ENCODE assay signal across 9 mouse cellular contexts in the genomic region with DNA sequence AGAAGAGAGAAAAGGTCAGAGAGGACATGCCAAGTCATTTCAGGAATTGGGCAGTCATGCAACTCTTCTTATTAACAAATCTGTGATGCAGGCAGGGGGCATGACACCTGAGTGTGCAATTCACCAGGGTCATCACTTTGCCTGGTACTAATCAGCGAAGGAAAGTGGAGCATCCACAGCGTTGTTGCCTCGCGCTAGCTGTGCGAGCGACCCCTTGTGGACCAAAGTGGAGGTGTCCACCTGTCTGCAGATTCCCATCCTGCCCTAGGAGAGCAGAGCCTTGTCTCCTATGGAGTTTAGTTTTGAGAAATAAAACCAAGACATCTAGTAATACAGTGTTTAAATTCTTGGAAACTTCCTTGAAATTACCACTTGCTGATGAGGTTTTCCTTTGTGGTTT.
DNase-seq lines count a peak whose midpoint lies in the region; ATAC-seq and TF ChIP-seq lines count a peak whose summit lies in the region.
"Had no signal": no experiment of that assay in that cellular context is flagged by ENCODE, and none has a peak within 500 bp of the region (broad histone marks: within the 10 kb centered on the region; RNA-seq: fewer than 3 reads in every experiment).

No protein-coding gene starts in this region.

- H3K4me2 ChIP-seq in forebrain, embryonic 13.5 days = no peak overlapping the region
- H3K4me2 ChIP-seq: liver, embryonic 15.5 days had no signal

- peak; percentile 52 for DNase-seq in forebrain, embryonic 10.5 days (ENCODE audit: extremely low spot score, low spot score)
- DNase-seq in spleen, adult 2 months (ENCODE audit: low read depth in 1 of 2, low spot score in 2 of 2) = no peak
- DNase-seq in spleen, adult 12 weeks (ENCODE audit: low spot score) = no peak
- DNase-seq in embryo, embryonic 11.5 days (ENCODE audit: low read depth, low spot score) = peak; percentile 24
- peak; percentile 33 to 62 for DNase-seq in layer of hippocampus, adult 8-10 months (ENCODE audit: low spot score in 2 of 2)
- DNase-seq in lung, postnatal 4 days = peak; percentile 32 to 39

- H3K9ac ChIP-seq in forebrain, embryonic 13.5 days = no peak overlapping the region
- H3K9ac ChIP-seq: liver, embryonic 15.5 days had no signal

- peaks cover 9% of the 10 kb centered on the region; the same call in 1 of the 2 replicates for H3K4me1 ChIP-seq in forebrain, embryonic 10.5 days
- no peaks in the 10 kb centered on the region for H3K4me1 ChIP-seq in forebrain, embryonic 13.5 days
- H3K4me1 ChIP-seq in spleen, adult 2 months (ENCODE audit: control insufficient read depth, insufficient read depth, insufficient read length) = no peaks in the 10 kb centered on the region
- H3K4me1 ChIP-seq: liver, embryonic 15.5 days had no signal

- WGBS in forebrain, embryonic 10.5 days = 10% methylated on average over 6 of the region's 6 CpGs
- WGBS in forebrain, embryonic 13.5 days = 4% methylated on average over 6 of the region's 6 CpGs
- 10% methylated on average over 6 of the region's 6 CpGs for WGBS in spleen, adult 2 months

- H3K9me3 ChIP-seq in forebrain, embryonic 10.5 days = no peaks in the 10 kb centered on the region
- H3K9me3 ChIP-seq in forebrain, embryonic 13.5 days (replicated peaks) = no peaks in the 10 kb centered on the region
- H3K9me3 ChIP-seq: liver, embryonic 15.5 days had no signal

- no peaks in the 10 kb centered on the region for H3K36me3 ChIP-seq in forebrain, embryonic 10.5 days (replicated peaks)
- H3K36me3 ChIP-seq in forebrain, embryonic 13.5 days (ENCODE audit: poor library complexity, severe bottlenecking) = no peaks in the 10 kb centered on the region
- no peaks in the 10 kb centered on the region for H3K36me3 ChIP-seq in spleen, adult 2 months (ENCODE audit: control insufficient read depth, insufficient read depth, low read length)
- H3K36me3 ChIP-seq: liver, embryonic 15.5 days had no signal

- ATAC-seq in forebrain, embryonic 13.5 days = no peak
- ATAC-seq in erythroid progenitor cell, adult 5-6 weeks (replicated peaks; ENCODE audit: low FRiP score, poor library complexity, severe bottlenecking) = no peak

- TF ChIP-seq POLR2A in spleen, adult 2 months (IDR thresholded peaks at IDR 0.05; ENCODE audit: low read depth, low read length) = no peak

- 0 out of 2 replicates have a peak, but pooled peaks have one; percentile 4 for TF ChIP-seq CTCF in spleen, adult 2 months (IDR thresholded peaks at IDR 0.05; ENCODE audit: extremely low read depth, insufficient read depth, insufficient read length, insufficient replicate concordance)

- no peak overlapping the region for H3K4me3 ChIP-seq in forebrain, embryonic 10.5 days
- no peak overlapping the region for H3K4me3 ChIP-seq in forebrain, embryonic 13.5 days
- no peak overlapping the region for H3K4me3 ChIP-seq in spleen, adult 2 months (ENCODE audit: extremely low read depth, insufficient read depth, insufficient read length)
- H3K4me3 ChIP-seq: liver, embryonic 15.5 days had no signal

- H3K27ac ChIP-seq in forebrain, embryonic 10.5 days = no peak overlapping the region
- no peak overlapping the region for H3K27ac ChIP-seq in forebrain, embryonic 13.5 days
- no peak overlapping the region for H3K27ac ChIP-seq in spleen, adult 2 months (ENCODE audit: insufficient read depth, low read length)
- H3K27ac ChIP-seq: liver, embryonic 15.5 days had no signal

- no peaks in the 10 kb centered on the region for H3K27me3 ChIP-seq in forebrain, embryonic 10.5 days (ENCODE audit: poor library complexity, severe bottlenecking)
- no peaks in the 10 kb centered on the region for H3K27me3 ChIP-seq in forebrain, embryonic 13.5 days
- H3K27me3 ChIP-seq in spleen, adult 2 months (ENCODE audit: control insufficient read depth, insufficient read depth, low read length) = no peaks in the 10 kb centered on the region
- H3K27me3 ChIP-seq: liver, embryonic 15.5 days had no signal

Comparison
In these comparisons a context has a peak if more than half of its experiments do, and no peak if none do; other contexts are left out.
1. DNase-seq: peak in forebrain, embryonic 10.5 days (single experiment), embryo, embryonic 11.5 days (single experiment), layer of hippocampus, adult 8-10 months (2 of 2) and lung, postnatal 4 days (2 of 2); none in spleen, adult 2 months (0 of 2) and spleen, adult 12 weeks (single experiment).